Mouse (Mus musculus) embryonic facial prominence, embryonic 11.5 days (tissue): ENCODE data around the gene Tac1. TPM values are rescaled to one million over a fixed set of nuclear protein-coding genes. Genes with fewer than 3 reads are reported as not detected.
"Not testable (repeated sequence)": the region's sequence is repeated elsewhere in the genome, so short reads cannot be mapped to it uniquely, and the experiment has no call there.

Source experiments
- ATAC-seq: fragments of 200-750 bp; cut with Nextera tagmentation; replicated peaks from 2 replicates; pipeline ENCODE4 v1.8.0; 2017; ENCODE audit warnings: low read depth; ENCODE audit not compliant: insufficient number of reproducible peaks, low FRiP score, low TSS enrichment
- DNase-seq: peaks from one replicate; pipeline ENCODE4 v3.0.0-alpha.2; 2015; ENCODE audit warnings: low spot score
- H3K27ac ChIP-seq: fragments of 300-500 bp; sonication (generic); replicated peaks from 2 replicates; pipeline ENCODE4 v1.5.1; 2014; ENCODE audit warnings: mild to moderate bottlenecking, low read depth, low read length, control low read depth
- H3K27me3 ChIP-seq: fragments of 300-500 bp; sonication (generic); 2 replicates; pipeline ENCODE4 v1.6.1; 2014; ENCODE audit warnings: mild to moderate bottlenecking, low read length, moderate library complexity, mixed read lengths; ENCODE audit not compliant: control insufficient read depth, insufficient read depth
- H3K36me3 ChIP-seq: fragments of 300-500 bp; sonication (generic); replicated peaks from 2 replicates; pipeline ENCODE4 v1.6.1; 2014; ENCODE audit warnings: low read depth, mild to moderate bottlenecking, low read length, moderate library complexity, mixed read lengths; ENCODE audit not compliant: control insufficient read depth, insufficient read depth
- H3K4me1 ChIP-seq: fragments of 300-500 bp; sonication (generic); 2 replicates; pipeline ENCODE4 v1.6.1; 2014; ENCODE audit warnings: low read length, mixed read lengths; ENCODE audit not compliant: control insufficient read depth, insufficient read depth
- H3K4me2 ChIP-seq: fragments of 300-500 bp; sonication (generic); 2 replicates; pipeline ENCODE4 v1.6.1; 2014; ENCODE audit warnings: low read depth, mild to moderate bottlenecking, control low read depth, low read length, moderate library complexity
- H3K4me3 ChIP-seq: fragments of 300-500 bp; sonication (generic); 2 replicates; pipeline ENCODE4 v1.5.1; 2014; ENCODE audit warnings: low read depth, low read length, control low read depth
- H3K9ac ChIP-seq: fragments of 300-500 bp; sonication (generic); replicated peaks from 2 replicates; pipeline ENCODE4 v1.6.1; 2014; ENCODE audit warnings: mild to moderate bottlenecking, control low read depth, low read length
- H3K9me3 ChIP-seq: fragments of 300-500 bp; sonication (generic); replicated peaks from 2 replicates; pipeline ENCODE4 v1.6.1; 2016; ENCODE audit warnings: mild to moderate bottlenecking, low read length, inconsistent platforms, mixed read lengths; ENCODE audit not compliant: control insufficient read depth
- WGBS: fragments of 180-500 bp; shearing (Covaris S2); extraction: QIAGEN DNeasy Blood & Tissue Kit; methylation state at CpG from one replicate; pipeline ENCODE4 v1.1.7; 2014; 5-methylcytosine and 5-hydroxymethylcytosine counted together
- polyA plus RNA-seq: library from polyadenylated mRNA; unstranded; fragments of >200 nt; fragmentation: Nextera tagmentation; extraction: Ambion mirVana; gene quantifications from 2 replicates; pipeline ENCODE4 v1.2.1, GENCODE M21; 2014

Gene Tac1
- 9.8 and 13.6 TPM in 2 replicates for polyA plus RNA-seq

DNA sequence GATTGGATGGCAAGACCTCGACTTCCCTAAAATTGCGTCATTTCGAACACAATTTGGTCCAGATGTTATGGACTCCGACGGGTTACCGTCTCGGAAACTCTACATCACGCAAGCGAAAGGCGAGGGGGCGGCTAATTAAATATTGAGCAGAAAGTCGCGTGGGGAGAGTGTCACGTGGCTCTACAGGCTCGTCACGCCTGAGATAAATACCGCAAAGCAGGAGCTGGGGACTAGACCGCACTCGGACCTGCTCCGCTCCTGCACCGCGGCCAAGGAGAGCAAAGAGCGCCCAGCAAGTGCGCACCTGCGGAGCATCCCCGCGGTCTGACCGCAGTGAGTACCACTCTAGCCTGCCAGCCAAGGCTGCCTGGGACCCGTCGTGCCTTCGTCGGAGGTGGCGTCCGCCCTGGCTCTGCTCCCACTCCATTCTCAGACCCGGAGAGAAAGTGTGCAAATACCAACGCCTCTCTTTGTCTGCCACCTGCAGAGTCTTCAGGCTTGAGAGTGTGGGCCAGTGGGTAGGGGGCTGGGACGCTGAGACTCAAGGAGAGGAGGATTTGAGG is at the start of gene Tac1:
TSS of gene Tac1 (plus strand) at position 51 of the 563 bp plus-strand sequence.
- no peaks in the 10 kb centered on the region for H3K36me3 ChIP-seq
- WGBS: under 1% methylated on average over 37 of the region's 37 CpGs
- H3K4me2 ChIP-seq: peak within 1 kb of the TSS; percentile 73
- peaks cover 3% of the 10 kb centered on the region; the same call in 1 of the 2 replicates for H3K4me1 ChIP-seq
- DNase-seq: peak; percentile 67
- peak; percentile 51 for ATAC-seq
- H3K4me3 ChIP-seq: peak within 1 kb of the TSS; percentile 32
- H3K9me3 ChIP-seq: no peaks in the 10 kb centered on the region
- no peak within 1 kb of the TSS for H3K27ac ChIP-seq
- no peak within 1 kb of the TSS; the same call in 1 of the 2 replicates for H3K9ac ChIP-seq
- peaks cover 29% of the 10 kb centered on the region for H3K27me3 ChIP-seq

DNA sequence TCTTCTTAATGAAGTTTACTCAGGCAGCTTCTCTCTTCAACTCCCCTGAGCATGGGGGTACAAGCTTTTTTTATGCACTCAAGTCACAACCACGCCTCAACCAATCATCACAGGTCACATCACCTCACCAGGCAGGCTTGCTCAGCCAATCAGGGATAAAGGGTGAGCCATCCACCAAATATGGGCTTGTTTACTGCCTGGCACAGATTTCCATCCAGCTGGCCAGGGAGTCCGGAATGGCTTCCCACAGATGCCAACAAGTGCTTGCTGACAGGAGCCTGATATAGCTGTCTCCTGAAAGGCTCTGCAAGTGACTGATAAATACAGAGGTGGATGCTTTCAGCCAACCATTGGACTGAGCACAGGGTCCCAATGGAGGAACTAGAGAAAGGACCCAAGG is 11.2 kb upstream of the Tac1 start:
- not testable (repeated sequence) for H3K27me3 ChIP-seq, H3K4me2 ChIP-seq, H3K4me1 ChIP-seq, DNase-seq, H3K9me3 ChIP-seq, ATAC-seq, H3K36me3 ChIP-seq, H3K27ac ChIP-seq, H3K4me3 ChIP-seq, H3K9ac ChIP-seq
- 72% methylated on average over 2 of the region's 2 CpGs for WGBS

DNA sequence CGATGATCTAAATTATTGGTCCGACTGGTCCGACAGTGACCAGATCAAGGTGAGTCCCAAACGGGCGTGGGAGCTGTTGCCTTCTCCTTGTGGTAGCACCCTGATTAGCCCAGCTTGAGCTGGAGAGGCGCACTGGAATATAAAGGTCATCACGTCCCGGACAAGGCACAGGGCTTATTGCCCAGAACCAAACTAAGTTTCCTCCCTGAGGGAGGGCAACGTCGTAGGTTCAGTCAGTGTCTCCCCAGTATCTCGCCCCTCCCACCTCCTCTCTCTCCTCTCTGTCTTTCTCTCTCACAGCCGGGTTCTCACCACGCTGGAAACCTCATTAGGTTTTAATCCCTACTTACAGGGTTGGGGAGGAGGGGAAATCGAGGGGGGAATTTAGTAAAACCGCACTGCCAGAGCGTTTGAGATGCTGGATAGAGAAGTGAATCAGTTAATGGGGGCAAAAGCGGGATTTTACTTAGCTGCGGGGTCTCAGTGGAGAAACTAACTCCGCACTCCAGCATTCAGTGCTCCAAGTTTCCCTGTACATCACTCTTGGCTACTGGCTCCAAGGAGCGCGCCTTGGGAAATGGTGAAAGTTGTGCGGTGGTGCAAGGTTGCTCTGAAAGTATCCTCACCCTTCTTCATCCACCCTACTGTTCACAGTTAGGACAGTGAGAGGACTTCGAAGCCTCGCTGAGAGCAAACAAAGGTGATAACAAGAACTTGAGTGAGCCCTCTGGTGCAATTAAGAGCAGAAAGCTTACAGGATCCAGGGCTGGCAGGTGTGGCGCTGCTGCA is 1.2 kb downstream of the Tac1 start:
- ATAC-seq: 0 out of 2 replicates have a peak, but pooled peaks have one; percentile 53
- peaks cover 29% of the 10 kb centered on the region for H3K27me3 ChIP-seq

DNA sequence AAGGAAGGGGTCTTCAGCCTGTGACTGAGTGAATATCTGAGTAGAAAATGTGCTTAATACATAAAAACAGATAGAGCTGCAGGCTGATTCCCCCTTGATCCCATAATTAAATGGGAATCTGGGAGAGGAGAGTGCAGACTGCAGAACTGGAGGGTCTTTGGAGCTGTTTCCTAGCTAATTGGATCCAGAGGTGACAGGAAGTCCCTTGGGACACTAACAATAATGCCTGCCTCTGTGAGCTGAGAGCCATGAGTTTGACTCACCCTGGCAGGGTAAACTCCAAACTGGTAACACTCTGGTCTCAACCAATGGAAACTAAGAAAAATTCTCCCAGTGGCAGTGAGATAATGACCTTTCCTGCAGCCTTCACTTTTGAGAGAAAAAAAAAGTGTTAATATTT is 3.5 kb downstream of the Tac1 start:
- Histone ChIP-seq H3K4me1 (peaks cover 3% of the 10 kb centered on the region; the same call in 1 of the 2 replicates), H3K36me3 (no peaks in the 10 kb centered on the region), H3K9ac (no peak overlapping the region), H3K27me3 (peaks cover 29% of the 10 kb centered on the region), H3K27ac (no peak overlapping the region), H3K4me2 (no peak overlapping the region), H3K4me3 (no peak overlapping the region), H3K9me3 (no peaks in the 10 kb centered on the region)
- ATAC-seq (no peak), DNase-seq (peak; percentile 71)

More for the DNA sequence above, 1.2 kb downstream of the Tac1 start:
- 3% methylated on average over 25 of the region's 25 CpGs for WGBS
- peak overlapping the region; percentile 73 for H3K4me2 ChIP-seq
- peak overlapping the region; percentile 32 for H3K4me3 ChIP-seq
- H3K9ac ChIP-seq: no peak overlapping the region
- H3K27ac ChIP-seq: no peak overlapping the region
- H3K36me3 ChIP-seq: no peaks in the 10 kb centered on the region
- peak; percentile 22 for DNase-seq
- H3K9me3 ChIP-seq: no peaks in the 10 kb centered on the region
- H3K4me1 ChIP-seq: peaks cover 3% of the 10 kb centered on the region; the same call in 1 of the 2 replicates

DNA sequence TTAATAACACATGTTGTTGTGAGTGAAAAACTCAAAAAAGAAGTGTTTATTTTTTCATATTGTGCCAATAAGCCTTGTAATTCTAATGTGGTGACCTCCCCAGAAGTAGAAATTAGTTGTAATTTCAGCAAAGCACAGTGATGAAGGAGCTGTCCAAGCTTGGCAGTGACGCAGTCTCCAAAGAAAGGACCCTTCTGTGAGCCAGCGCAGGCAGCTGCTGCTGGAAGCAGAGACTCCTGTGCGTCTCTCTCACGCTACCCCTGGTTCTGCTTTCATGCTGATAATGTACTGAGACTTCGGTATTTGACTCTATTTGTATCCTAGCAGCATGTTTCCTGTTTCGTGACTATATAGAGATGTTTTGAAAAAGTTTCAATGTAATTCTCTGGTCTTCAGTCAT is 7.8 kb downstream of the Tac1 start:
- DNase-seq (peak; percentile 26), ATAC-seq (no peak)
- H3K27me3 ChIP-seq: no peaks in the 10 kb centered on the region
- no peak overlapping the region for H3K4me2 ChIP-seq
- H3K36me3 ChIP-seq: no peaks in the 10 kb centered on the region
- H3K9ac ChIP-seq: no peak overlapping the region
- H3K4me3 ChIP-seq: no peak overlapping the region
- 37% methylated on average over 6 of the region's 6 CpGs for WGBS
- no peaks in the 10 kb centered on the region for H3K4me1 ChIP-seq
- no peak overlapping the region for H3K27ac ChIP-seq
- H3K9me3 ChIP-seq: no peaks in the 10 kb centered on the region

DNA sequence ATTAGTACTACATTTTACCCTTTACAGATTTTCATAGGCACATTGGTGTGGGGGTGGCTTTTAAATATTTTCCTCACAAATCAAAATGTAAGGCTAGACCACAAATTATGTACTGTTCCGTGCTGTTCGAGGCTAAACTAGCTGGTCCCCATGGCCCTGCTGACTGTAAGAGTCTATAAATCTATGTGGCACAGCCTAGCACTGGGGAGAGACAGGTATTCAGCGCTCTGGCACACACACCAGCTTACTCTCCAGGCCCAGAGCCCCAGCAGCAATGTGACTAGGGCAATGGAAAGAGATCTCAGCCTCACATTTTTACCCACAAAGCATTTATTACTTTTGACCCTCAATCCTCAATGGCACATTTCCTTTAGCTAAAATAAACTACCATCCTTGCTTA is 9.9 kb downstream of the Tac1 start:
- Histone ChIP-seq H3K9ac (no peak overlapping the region), H3K27me3 (no peaks in the 10 kb centered on the region), H3K27ac (no peak overlapping the region), H3K4me2 (no peak overlapping the region), H3K9me3 (no peaks in the 10 kb centered on the region), H3K36me3 (no peaks in the 10 kb centered on the region), H3K4me1 (no peaks in the 10 kb centered on the region), H3K4me3 (no peak overlapping the region)
- DNase-seq: no peak
- WGBS: 80% methylated on average over 3 of the region's 3 CpGs
- no peak for ATAC-seq

DNA sequence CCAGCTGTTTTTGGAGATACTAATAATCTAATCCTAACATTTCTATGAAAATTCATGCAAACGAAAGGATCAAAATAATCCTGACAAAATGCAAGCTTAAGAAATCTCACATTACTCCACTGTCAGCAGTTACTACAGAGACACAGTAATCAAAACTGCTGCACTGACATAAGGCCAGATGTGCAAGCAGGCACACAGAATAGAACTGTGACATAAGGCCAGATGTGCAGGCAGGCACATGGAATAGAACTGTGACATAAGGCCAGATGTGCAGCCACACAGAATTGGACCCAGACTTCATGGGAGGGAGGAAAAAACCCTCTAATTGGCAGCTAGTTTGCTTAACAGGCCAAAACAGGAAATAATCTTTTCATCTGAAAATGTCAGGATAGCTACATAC is 16.5 kb downstream of the Tac1 start:
- H3K9me3 ChIP-seq: no peaks in the 10 kb centered on the region
- H3K27me3 ChIP-seq: no peaks in the 10 kb centered on the region
- no peak overlapping the region for H3K27ac ChIP-seq
- no peak overlapping the region for H3K4me3 ChIP-seq
- H3K36me3 ChIP-seq: no peaks in the 10 kb centered on the region
- H3K4me2 ChIP-seq: no peak overlapping the region
- peak; percentile 23 for DNase-seq
- WGBS: 67% methylated on average over 1 of the region's 1 CpGs
- no peaks in the 10 kb centered on the region for H3K4me1 ChIP-seq
- ATAC-seq: no peak
- no peak overlapping the region for H3K9ac ChIP-seq

DNA sequence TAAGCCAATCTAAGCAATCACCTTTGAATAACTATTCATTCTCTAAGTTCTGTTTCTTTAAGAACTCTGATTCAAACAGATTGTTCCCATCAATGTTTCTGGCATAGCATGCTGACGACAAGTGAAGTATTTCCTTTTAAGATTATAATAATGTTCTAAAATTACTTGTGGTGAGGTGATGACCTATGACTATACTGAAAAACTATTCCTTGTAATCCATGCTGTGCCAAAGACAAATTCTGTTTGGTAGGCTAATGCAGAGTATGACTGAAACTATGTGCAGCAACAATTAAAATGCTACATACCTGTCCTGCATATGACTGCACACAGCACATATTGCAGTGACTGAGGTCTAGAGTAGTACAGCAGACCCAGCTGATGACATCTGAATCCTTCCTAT is 23.4 kb downstream of the Tac1 start:
- Histone ChIP-seq H3K27ac (no peak overlapping the region), H3K27me3 (no peaks in the 10 kb centered on the region), H3K36me3 (no peaks in the 10 kb centered on the region), H3K4me1 (no peaks in the 10 kb centered on the region), H3K9me3 (no peaks in the 10 kb centered on the region), H3K4me2 (no peak overlapping the region), H3K9ac (no peak overlapping the region), H3K4me3 (no peak overlapping the region)
- DNase-seq: no peak
- WGBS: 48% methylated on average over 1 of the region's 1 CpGs
- no peak for ATAC-seq
